Mouse (Mus musculus) activated CD4-positive, CD25-positive, alpha-beta regulatory T cell, adult 4 months (primary cell): ENCODE measurements around the gene Tent4b. TPM values are rescaled to one million over a fixed set of nuclear protein-coding genes. Genes with fewer than 3 reads are reported as not detected.

ENCODE experiments used
- ATAC-seq: one replicate; pipeline ENCODE4 v1.8.0; 2017
- polyA plus RNA-seq, 2 experiments: library from polyadenylated mRNA; unstranded; fragments of 100-300 nt; shearing (Covaris generic); gene quantifications; one replicate each; pipeline ENCODE4 v1.2.1; 2017

Tent4b gene
- polyA plus RNA-seq, 2 experiments from 2014 or later, result 9.5 to 10.6 TPM

- no peak for ATAC-seq
These were observed 107.5 kb downstream of the Tent4b start for GRCm38 (mm10) chr8:88306511-88306910.

- ATAC-seq, result no peak
These were observed 108.7 kb downstream of the Tent4b start for GRCm38 (mm10) chr8:88307736-88308135.

Other genes starting within 250 kb of the Tent4b start
- not detected for gene Zfp423, start 239.6 kb upstream of the Tent4b start, polyA plus RNA-seq
- 10 to 100 TPM; 17.9 to 25.0 TPM for gene Cnep1r1, start 80.4 kb upstream of the Tent4b start, polyA plus RNA-seq
- 10 to 100 TPM; 17.7 to 19.1 TPM for gene Heatr3, start 61.4 kb upstream of the Tent4b start, polyA plus RNA-seq
- 10 to 100 TPM; 71.1 to 90.3 TPM for gene Adcy7, start 73.2 kb downstream of the Tent4b start, polyA plus RNA-seq
- 10 to 100 TPM; 43.8 to 57.1 TPM for gene Brd7, start 163.0 kb downstream of the Tent4b start, polyA plus RNA-seq